Mouse (Mus musculus) spleen, adult 2 months (tissue): ENCODE measurements at regions not wholly inside any gene's neighbourhood (a gene's known extent, or its start where the extent isn't known, plus 50 kb on each side); places are given as distances from the start of the nearest gene placed in this dataset.

Experiments
- DNase-seq, 2 experiments: peaks; one replicate each; pipeline versions ENCODE4 v3.0.0 to v3.0.0-alpha.2; 2012 to 2021; ENCODE audit warnings: low spot score in 2 of 2, low read depth in 1 of 2
- H3K27ac ChIP-seq: fragments of 200-500 bp; 2 replicates; pipeline ENCODE4 v1.5.1; 2012; ENCODE audit warnings: low read length, inconsistent platforms; ENCODE audit not compliant: insufficient read depth
- H3K27me3 ChIP-seq: fragments of 200-500 bp; 2 replicates; pipeline ENCODE4 v1.6.1; 2012; ENCODE audit warnings: mild to moderate bottlenecking, moderate library complexity, low read length, inconsistent platforms; ENCODE audit not compliant: control insufficient read depth, insufficient read depth
- H3K36me3 ChIP-seq: fragments of 200-500 bp; 2 replicates; pipeline ENCODE4 v1.6.1; 2012; ENCODE audit warnings: mild to moderate bottlenecking, low read length, inconsistent platforms; ENCODE audit not compliant: control insufficient read depth, insufficient read depth
- H3K4me1 ChIP-seq: fragments of 200-500 bp; 2 replicates; pipeline ENCODE4 v1.6.1; 2011; ENCODE audit warnings: inconsistent platforms; ENCODE audit not compliant: control insufficient read depth, insufficient read depth, insufficient read length
- H3K4me3 ChIP-seq: fragments of 200-500 bp; 2 replicates; pipeline ENCODE4 v1.5.1; 2011; ENCODE audit warnings: mild to moderate bottlenecking, inconsistent platforms; ENCODE audit not compliant: insufficient read depth, insufficient read length; ENCODE audit errors: extremely low read depth
- CTCF ChIP-seq: fragments of 200-500 bp; IDR thresholded peaks from 2 replicates; pipeline ENCODE4 v1.5.1; 2011; ENCODE audit warnings: mild to moderate bottlenecking, inconsistent platforms; ENCODE audit not compliant: insufficient read depth, insufficient read length, insufficient replicate concordance; ENCODE audit errors: extremely low read depth
- POLR2A ChIP-seq: fragments of 200-500 bp; IDR thresholded peaks from 2 replicates; pipeline ENCODE4 v1.6.1; 2011; ENCODE audit warnings: low read depth, low read length, inconsistent platforms
- whole genome bisulfite sequencing: fragments of 180-500 bp; shearing (Covaris S2); methylation state at CpG from one replicate; pipeline ENCODE4 v1.1.7; 2018; 5-methylcytosine and 5-hydroxymethylcytosine counted together

DNA sequence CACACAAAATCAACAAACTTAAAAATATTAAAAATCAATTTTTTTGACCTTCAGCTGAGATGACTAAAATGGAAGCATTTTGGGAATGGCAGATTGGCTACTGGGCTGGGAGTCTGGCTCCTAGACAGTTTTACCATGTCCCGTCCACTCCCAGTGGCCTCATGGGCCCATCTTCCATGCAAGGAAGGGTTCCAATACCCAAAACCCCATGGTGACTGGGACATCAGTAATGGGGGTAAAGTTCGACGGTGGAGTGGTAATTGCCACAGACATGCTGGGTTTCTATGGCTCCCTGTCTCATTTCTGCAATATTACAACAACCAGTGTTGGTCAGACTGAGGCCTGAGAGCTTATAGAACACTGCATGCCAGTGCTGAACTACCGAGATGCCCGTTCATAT lies 82.2 kb downstream of the Il20rb start:
- Histone ChIP-seq H3K27ac (no peak overlapping the region), H3K27me3 (no peaks in the 10 kb centered on the region), H3K36me3 (no peaks in the 10 kb centered on the region), H3K4me3 (no peak overlapping the region), H3K4me1 (no peaks in the 10 kb centered on the region)
- DNase-seq, result no peak
- 91% methylated on average over 5 of the region's 5 CpGs for WGBS
- TF ChIP-seq POLR2A (no peak), CTCF (no peak)

DNA sequence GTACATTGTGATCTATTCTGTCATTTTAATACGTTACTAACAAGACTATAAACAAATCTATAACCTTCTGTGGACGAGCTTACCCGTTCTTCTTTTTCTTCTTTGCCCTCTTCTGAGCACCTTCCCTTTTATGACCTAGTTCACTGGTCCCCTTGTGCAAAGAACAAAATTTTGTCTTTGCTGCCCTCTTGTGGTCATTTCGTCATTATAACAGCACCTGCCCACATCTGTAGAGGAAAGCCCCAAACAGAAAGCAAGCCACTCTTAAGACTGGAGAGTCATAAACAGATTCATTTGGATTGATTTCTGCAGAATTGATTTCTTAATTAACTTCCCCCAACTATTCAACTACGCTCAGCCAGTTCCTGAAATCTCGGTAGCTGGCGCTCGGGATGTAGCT lies 86.2 kb downstream of the Il20rb start:
- Histone ChIP-seq H3K4me1 (no peaks in the 10 kb centered on the region), H3K27ac (no peak overlapping the region), H3K27me3 (no peaks in the 10 kb centered on the region), H3K4me3 (no peak overlapping the region), H3K36me3 (no peaks in the 10 kb centered on the region)
- DNase-seq, result peak; percentile 13 to 22
- WGBS, result 22% methylated on average over 8 of the region's 8 CpGs
- TF ChIP-seq POLR2A, result no peak
- no peak for TF ChIP-seq CTCF

GRCm38 (mm10) chr9:100396340-100396910 lies 90.2 kb downstream of the Il20rb start:
- TF ChIP-seq POLR2A (no peak), CTCF (no peak)
- DNase-seq, result no peak
- Histone ChIP-seq H3K4me1 (no peaks in the 10 kb centered on the region), H3K27me3 (no peaks in the 10 kb centered on the region), H3K4me3 (no peak overlapping the region), H3K36me3 (no peaks in the 10 kb centered on the region), H3K27ac (no peak overlapping the region)
- 92% methylated on average over 7 of the region's 7 CpGs for WGBS

DNA sequence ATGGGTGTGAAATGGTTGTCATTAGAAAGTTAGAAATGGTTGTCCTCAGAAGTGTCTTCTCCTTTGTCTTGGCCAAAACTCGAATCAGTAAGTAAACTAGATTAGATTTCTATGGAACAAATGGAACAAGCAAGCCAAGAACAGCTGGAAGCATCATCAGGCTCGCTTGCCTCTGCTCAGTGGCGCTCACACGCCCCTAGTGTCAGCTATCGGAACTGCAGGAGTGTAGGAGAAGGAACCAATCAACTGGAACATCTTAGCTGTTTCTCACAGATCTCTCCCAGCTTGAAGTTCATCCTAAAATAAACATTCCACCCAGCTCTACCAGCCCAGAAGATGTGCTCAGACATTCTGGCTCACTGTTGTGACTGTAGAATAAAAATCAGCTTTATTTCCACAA lies 90.9 kb downstream of the Il20rb start:
- H3K4me1 ChIP-seq, result no peaks in the 10 kb centered on the region
- H3K36me3 ChIP-seq, result no peaks in the 10 kb centered on the region
- H3K27me3 ChIP-seq, result no peaks in the 10 kb centered on the region
- peak; percentile 7 to 60 for DNase-seq
- TF ChIP-seq POLR2A (no peak), CTCF (peak; percentile 82; the same call in 1 of the 2 replicates)
- H3K4me3 ChIP-seq, result no peak overlapping the region
- WGBS, result 4% methylated on average over 5 of the region's 5 CpGs
- no peak overlapping the region for H3K27ac ChIP-seq

- DNase-seq, result no peak
Measured at GRCm38 (mm10) chr9:100394632-100395031, 92.0 kb downstream of the Il20rb start.

GRCm38 (mm10) chr9:100394166-100394565 lies 92.4 kb downstream of the Il20rb start:
- no peak for TF ChIP-seq POLR2A
- no peak for TF ChIP-seq CTCF
- Histone ChIP-seq H3K27ac (no peak overlapping the region), H3K36me3 (no peaks in the 10 kb centered on the region), H3K27me3 (no peaks in the 10 kb centered on the region), H3K4me1 (no peaks in the 10 kb centered on the region), H3K4me3 (no peak overlapping the region)
- no peak for DNase-seq
- 58% methylated on average over 5 of the region's 5 CpGs for WGBS

More at GRCm38 (mm10) chr9:100394632-100395031, 92.0 kb downstream of the Il20rb start:
- no peak overlapping the region for H3K27ac ChIP-seq
- no peak overlapping the region for H3K4me3 ChIP-seq
- no peaks in the 10 kb centered on the region for H3K36me3 ChIP-seq
- H3K27me3 ChIP-seq, result no peaks in the 10 kb centered on the region
- 66% methylated on average over 1 of the region's 1 CpGs for WGBS
- no peaks in the 10 kb centered on the region for H3K4me1 ChIP-seq
- TF ChIP-seq CTCF (no peak), POLR2A (no peak)

GRCm38 (mm10) chr9:100392262-100392661 lies 94.3 kb downstream of the Il20rb start:
- DNase-seq, result no peak
- TF ChIP-seq POLR2A, result no peak
- TF ChIP-seq CTCF, result no peak
- 21% methylated on average over 1 of the region's 1 CpGs for WGBS
- H3K4me1 ChIP-seq, result no peaks in the 10 kb centered on the region
- no peaks in the 10 kb centered on the region for H3K36me3 ChIP-seq
- H3K4me3 ChIP-seq, result no peak overlapping the region
- no peak overlapping the region for H3K27ac ChIP-seq
- H3K27me3 ChIP-seq, result no peaks in the 10 kb centered on the region
